Mouse (Mus musculus) left cerebral cortex, adult 18-20 months (tissue): ENCODE data around the gene Osbpl2. TPM values are rescaled to one million over a fixed set of nuclear protein-coding genes. Genes with fewer than 3 reads are reported as not detected.

Experiments used
- DNase-seq, 2 experiments: peaks; one replicate each; pipeline ENCODE4 v3.0.0; 2021 to 2022; ENCODE audit warnings: low spot score in 2 of 2, mixed read lengths in 1 of 2
- microRNA-seq, 2 experiments: library from miRNA; unstranded; fragments of <30 nt; microRNA quantifications; one replicate each; pipeline ENCODE4 v1.2.0; 2021
- total RNA-seq, 2 experiments: library from RNA; stranded (reverse); gene quantifications; 2 replicates each; pipeline ENCODE4 v1.2.3; 2021

Osbpl2 gene
- total RNA-seq, 2 experiments from 2014 or later: 49.1 to 54.1 TPM

DNA sequence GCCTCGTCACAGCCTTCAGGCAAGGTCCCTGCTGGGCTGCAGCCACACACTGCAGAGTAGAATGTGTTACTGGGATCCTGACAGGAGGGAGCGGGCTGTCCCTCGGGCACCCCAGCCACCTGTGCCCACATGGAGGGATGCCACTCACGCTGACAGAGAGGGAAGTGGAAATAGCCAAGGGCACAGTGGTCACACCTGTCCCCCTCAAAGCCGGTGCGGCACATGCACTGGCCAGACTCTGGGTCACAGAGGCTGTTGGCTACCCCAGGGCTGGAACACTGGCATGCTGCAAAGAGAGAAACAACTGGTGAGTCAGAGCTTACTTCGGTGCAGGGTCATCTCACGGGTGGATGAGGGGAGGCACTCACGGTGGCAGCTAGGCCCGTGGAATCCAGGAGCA lies 79.7 kb downstream of the Osbpl2 start:
- DNase-seq: no peak

DNA sequence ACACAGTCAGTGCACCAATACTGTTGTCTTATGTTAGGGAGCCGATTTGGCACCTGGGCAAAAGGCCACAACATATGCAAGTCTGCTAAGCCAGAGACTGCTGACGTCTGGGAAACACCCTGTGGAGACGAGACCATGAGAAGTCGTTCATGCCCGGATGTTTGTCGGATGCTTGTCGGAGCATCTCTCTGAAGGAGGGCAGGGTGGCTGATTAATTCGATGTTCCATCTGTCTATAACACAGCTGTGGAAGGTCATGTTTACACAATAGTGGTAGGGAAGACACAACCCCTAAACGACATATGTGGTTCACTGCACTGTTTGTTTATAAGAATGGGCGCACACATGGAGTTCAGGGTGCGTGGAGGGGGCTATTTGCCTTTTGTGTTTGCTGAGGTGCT lies 81.6 kb downstream of the Osbpl2 start:
- no peak for DNase-seq

GRCm38 (mm10) chr2:180201303-180201702 lies 82.2 kb downstream of the Osbpl2 start:
- no peak for DNase-seq

- no peak for DNase-seq
These were observed 83.2 kb downstream of the Osbpl2 start for GRCm38 (mm10) chr2:180202263-180202662.

- no peak for DNase-seq
These were observed 83.7 kb downstream of the Osbpl2 start for GRCm38 (mm10) chr2:180202805-180203204.

- no peak for DNase-seq
These were observed 85.4 kb downstream of the Osbpl2 start for GRCm38 (mm10) chr2:180204501-180204900.

DNA sequence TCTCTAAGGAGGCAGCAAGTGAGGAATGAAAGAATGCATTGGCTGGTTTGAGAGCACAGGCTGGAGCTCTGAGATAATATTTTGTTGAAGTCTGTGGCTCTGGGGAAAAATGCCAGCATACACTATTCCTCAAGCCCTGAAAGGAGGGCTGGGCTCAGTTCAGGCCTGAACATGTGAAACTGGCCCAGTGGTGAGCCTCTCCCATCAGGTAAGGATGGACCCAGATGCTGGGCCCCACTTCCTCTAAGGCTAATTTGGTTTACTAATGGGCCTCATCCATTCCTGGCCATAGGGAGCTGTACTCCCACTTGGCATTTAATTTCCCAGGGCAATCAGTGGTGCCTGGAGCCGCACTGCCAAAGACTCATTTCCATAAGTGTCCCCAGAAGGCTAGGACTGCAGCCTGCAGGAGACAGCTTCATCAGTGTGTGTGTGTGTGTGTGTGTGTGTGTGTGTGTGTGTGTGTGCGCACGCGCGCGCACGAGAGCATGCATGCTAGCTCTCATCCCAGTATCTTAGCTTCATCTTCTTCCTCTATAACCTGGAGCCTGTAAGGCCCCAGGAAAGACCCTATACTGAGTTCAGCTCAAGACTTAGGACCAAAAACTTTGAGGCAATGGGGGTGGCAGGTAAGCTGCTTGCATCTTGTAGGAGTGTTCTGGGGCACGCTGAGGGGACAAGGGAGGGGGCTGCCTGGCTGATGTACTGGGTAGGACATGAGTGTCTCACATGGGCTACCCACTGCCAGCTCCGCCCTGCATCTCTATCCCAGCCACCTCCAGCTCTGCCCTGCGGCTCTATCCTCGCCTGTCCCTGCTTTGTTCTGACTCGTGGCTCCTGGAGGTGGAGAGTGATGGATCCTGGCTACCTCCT lies 86.2 kb downstream of the Osbpl2 start:
- DNase-seq: no peak

GRCm38 (mm10) chr2:180205956-180206280 lies 86.8 kb downstream of the Osbpl2 start:
- no peak for DNase-seq

DNA sequence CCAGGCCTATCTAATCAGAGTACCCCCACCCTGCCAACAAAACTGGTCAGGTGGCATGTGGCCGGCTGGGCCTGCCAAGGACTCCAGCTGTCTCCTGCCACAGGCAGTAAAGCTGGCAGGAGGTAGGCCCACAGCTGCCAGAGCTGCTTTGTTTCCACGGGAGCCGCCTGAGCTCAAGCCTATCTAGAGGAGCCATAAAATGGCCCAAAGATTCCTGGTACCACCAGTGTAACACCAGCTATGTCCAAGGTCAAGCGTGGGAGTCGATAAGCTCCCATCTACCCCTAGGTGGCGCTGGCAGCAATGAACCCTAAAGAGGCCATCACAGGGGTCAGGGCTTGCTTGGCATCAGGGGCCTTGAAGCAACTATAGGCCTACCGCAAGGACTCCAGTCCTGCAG lies 88.7 kb downstream of the Osbpl2 start:
- no peak for DNase-seq

- no peak for DNase-seq
These were observed 89.9 kb downstream of the Osbpl2 start for GRCm38 (mm10) chr2:180208976-180209375.

- DNase-seq: no peak
These were observed 93.1 kb downstream of the Osbpl2 start for GRCm38 (mm10) chr2:180212255-180212654.

Small RNAs within 50 kb of the gene (microRNA-seq; reads per million reads assigned to microRNA genes)
- 0 to 0.75 reads per million in 2 experiments for gene Mir7005

Other genes with a start within 250 kb of the Osbpl2 start
- gene Taf4, start 142.7 kb upstream of the Osbpl2 start, total RNA-seq: 10 to 100 TPM; 20.5 to 21.6 TPM
- gene Lsm14b, start 94.3 kb upstream of the Osbpl2 start, total RNA-seq: 100 to 1,000 TPM; 104 to 106 TPM
- gene Psma7, start 76.9 kb upstream of the Osbpl2 start, total RNA-seq: 100 to 1,000 TPM; 169 to 172 TPM
- 10 to 100 TPM; 40.2 to 41.9 TPM for gene Ss18l1, start 76.8 kb upstream of the Osbpl2 start, total RNA-seq
- 10 to 100 TPM; 13.7 to 17.5 TPM for gene Mtg2, start 48.7 kb upstream of the Osbpl2 start, total RNA-seq
- 100 to 1,000 TPM in 1 of 2 experiments, 10 to 100 TPM in 1; 87.6 to 114 TPM for gene Hrh3, start 14.8 kb upstream of the Osbpl2 start, total RNA-seq
- gene Adrm1, start 52.2 kb downstream of the Osbpl2 start, total RNA-seq: 100 to 1,000 TPM; 106 to 111 TPM
- gene Lama5, start 106.6 kb downstream of the Osbpl2 start, total RNA-seq: 10 to 100 TPM in 1 of 2 experiments, 1 to 10 TPM in 1; 8.2 to 11.2 TPM
- 100 to 1,000 TPM; 728 to 804 TPM for gene Rps21, start 138.1 kb downstream of the Osbpl2 start, total RNA-seq
- gene Cables2, start 154.2 kb downstream of the Osbpl2 start, total RNA-seq: 10 to 100 TPM; 30.5 to 33.7 TPM
- gene Rbbp8nl, start 170.6 kb downstream of the Osbpl2 start, total RNA-seq: not detected
- gene Gata5, start 215.4 kb downstream of the Osbpl2 start, total RNA-seq: not detected